Mouse (Mus musculus) frontal cortex, adult (tissue): ENCODE measurements at regions not wholly inside any gene's neighbourhood (a gene's known extent, or its start where the extent isn't known, plus 50 kb on each side); places are given as distances from the start of the nearest gene placed in this dataset.

Experiments
- ATAC-seq: cut with Nextera tagmentation; 2 replicates; pipeline ENCODE4 v1.9.2; 2017; ENCODE audit warnings: mild to moderate bottlenecking, moderate library complexity, mixed read lengths; ENCODE audit not compliant: low TSS enrichment

DNA sequence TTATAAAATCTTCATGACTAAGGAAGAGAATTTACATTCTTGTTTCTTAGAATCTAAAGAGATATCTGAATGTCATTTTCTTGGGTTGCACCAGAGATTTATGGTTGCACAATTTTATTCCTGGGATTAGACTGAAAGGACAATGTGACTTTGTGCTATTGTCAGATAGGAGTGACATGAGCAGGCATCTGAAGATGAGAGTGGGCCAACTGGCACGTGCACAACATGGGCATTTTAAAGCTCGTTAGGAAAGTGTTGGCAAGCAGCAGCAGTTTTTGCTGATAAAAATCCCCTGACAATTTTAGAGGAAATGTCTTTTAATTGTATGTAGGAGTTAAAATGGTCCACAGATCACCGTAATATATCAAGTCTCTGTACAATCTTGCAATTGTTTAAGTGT is 178.9 kb upstream of the Tecrl start:
- ATAC-seq = no peak

DNA sequence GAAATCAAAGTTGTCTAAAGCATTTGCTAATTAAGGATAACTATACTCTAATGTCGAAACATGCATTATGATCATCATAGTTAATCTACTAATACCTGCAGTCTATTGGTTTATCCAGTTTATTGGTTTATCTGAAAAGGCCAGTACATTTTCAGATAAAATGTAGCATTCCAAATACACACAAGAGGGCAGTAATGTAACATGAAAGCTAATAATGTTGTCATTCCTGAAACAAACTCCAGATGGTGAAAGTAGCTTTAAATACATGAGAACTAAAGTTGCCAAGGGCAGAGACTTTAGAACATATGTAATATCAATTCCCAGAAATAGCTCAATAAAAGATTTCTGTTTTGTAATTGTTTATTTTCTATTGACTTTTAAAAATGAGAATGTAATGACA is 163.7 kb upstream of the Tecrl start:
- peak; percentile 67; the same call in 1 of the 2 replicates for ATAC-seq

DNA sequence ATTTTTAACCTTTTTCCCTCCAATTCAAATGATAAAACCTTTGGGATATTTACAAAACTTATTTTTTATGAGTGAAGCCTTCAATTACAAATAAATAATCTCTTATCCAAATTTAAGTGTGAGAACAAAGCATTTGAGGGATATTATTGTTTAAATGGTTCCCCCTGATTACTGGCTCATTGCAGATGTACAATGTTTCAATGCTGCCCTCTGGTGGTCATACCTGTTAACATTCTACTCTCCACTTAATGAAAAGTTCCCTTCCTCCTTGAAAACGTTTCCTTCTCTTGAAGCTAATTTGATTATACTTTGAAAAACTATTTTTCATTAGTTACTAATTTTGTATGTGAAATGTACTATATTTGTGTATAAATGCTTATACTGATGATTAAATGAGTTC is 129.1 kb upstream of the Tecrl start:
- peak; percentile 78; the same call in 1 of the 2 replicates for ATAC-seq

DNA sequence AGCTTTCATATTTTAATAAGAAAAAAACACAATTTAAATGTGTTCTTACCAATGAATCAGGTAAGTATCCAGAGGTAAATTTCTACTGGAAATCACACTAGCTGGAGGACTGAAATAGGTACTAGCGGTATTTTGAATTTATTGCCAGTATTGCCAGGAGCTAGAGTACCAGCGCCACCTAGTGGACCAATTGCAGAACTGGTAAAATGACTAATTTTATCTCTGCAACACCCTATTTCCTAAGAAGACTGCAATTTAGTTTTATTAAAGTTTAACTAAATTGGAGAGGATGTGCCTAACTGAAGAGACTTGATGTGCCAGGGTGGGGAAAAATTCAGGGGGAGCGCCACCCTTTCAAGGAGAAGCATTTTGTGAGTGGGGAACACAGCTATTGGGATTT is 85.3 kb upstream of the Tecrl start:
- ATAC-seq = peak; percentile 80

DNA sequence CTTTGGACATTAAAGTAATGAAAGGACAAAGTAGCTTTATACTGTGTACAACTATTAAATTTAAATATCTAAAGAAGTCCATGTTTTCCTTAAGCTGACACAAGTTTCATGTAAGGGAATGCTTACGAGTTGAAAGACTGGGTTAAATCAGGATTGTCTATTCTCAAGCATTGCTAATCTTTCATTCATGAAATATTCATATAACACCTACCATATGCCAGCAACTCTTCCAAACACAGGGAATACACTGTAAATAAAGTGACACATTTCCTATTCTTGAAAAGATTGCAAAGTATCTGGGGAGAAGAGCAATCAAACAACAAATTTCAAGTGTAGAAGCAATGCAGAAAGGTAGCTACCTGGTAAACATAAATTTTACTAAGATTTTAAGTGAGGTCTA is 81.5 kb upstream of the Tecrl start:
- ATAC-seq = peak; percentile 93

DNA sequence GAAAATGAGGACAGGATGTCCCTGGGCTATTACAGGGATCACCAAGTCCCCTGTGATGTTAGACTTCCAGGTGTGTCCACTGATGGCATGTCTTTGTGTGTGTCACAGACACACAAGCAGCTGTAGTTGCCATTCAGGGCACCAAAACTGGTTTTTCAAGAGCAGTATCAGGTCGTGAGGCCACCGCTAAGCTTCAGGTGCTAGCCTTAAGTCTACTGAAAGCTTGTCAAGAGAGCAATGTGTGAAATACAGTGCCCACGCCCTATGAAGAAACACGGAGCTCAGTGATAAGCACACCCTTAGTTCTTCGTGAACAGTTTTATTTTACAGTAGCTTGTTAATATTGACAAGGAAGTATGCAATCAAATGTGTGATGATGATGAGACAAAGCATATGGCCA is 66.7 kb upstream of the Tecrl start:
- no peak for ATAC-seq

DNA sequence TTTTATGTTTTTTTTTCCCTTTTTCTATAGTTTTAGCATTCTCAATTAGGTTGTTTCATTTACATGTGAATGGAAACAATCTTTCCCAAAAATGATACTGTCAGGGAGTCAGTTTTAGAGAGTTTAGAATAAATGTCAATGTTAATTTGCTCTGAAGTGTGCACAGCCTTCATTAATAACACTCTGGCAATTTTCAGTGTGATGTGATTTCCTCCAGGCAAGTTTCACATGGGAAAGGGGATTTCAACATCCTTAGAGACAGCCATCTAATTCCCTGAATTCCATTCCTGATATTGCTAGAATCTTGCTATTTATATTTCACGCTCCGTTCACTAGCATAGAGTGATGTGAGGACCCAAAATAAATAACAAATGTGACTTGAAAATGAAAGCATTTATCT is 55.2 kb upstream of the Tecrl start:
- ATAC-seq = no peak

DNA sequence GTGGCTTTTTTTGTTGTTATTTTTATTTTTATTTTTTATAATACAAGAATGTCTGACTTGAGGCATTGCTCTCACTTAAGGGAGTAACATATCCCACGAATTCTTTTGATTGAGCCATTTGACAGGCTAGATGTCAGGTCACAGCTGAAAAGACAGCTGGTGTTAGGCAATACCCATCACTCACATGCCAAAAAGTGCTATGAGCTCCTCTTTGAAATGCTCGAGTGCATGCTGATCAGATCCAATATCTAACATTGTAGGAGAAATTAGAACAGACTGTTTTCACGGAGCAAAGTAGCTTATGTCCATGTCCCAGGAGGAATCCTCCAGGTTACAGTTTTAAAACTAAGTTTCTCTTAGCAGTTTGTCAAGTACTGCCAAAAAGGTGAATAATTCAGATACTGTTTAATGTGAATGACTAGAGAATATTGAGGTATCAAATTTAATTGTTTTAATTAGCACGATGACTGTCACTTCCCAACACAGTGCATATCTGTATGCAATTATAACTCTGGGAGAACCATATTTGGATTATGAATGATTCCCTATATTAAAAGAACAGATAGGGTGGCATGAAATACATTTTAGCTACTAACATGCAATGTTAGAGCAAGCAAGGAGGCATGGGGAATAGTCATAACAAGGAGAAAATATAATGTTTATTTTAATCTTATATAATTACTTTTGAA is 50.4 kb upstream of the Tecrl start:
- ATAC-seq = no peak
